11 mouse cellular contexts compared by ENCODE assay signal in genomic region chr5:71986983-71987398, GRCm38 (mm10).
DNase-seq lines count a peak whose midpoint lies in the region; ATAC-seq lines count a peak whose summit lies in the region.
"Had no signal": no experiment of that assay in that cellular context is flagged by ENCODE, and none has a peak within 500 bp of the region (broad histone marks: within the 10 kb centered on the region; RNA-seq: fewer than 3 reads in every experiment).

No protein-coding gene starts in this region.

- ATAC-seq in midbrain, embryonic 16.5 days: peak; percentile 80

- H3K4me2 ChIP-seq in midbrain, embryonic 16.5 days (ENCODE audit: low read length): no peak overlapping the region
- H3K4me2 ChIP-seq: heart, embryonic 13.5 days; lung, embryonic 14.5 days had no signal

- DNase-seq in cerebellum, adult 11 months: peak; percentile 40
- DNase-seq in cerebellum, postnatal 25 days: peak; percentile 66 to 67
- DNase-seq in layer of hippocampus, adult 8-10 months (ENCODE audit: low spot score in 2 of 2): peak; percentile 51 to 60
- no peak for DNase-seq in spleen, postnatal 10 days (ENCODE audit: low spot score in 2 of 2)
- no peak for DNase-seq in urinary bladder, postnatal 4 days (ENCODE audit: low spot score in 2 of 2)
- DNase-seq in gastrocnemius, postnatal 14 days: no peak
- DNase-seq: adrenal gland, postnatal 36 days; kidney, postnatal 25 days; lung, embryonic 14.5 days had no signal

- no peaks in the 10 kb centered on the region for H3K36me3 ChIP-seq in midbrain, embryonic 16.5 days (ENCODE audit: control insufficient read depth, insufficient read depth, low read length)
- H3K36me3 ChIP-seq: heart, embryonic 13.5 days had no signal

- H3K9me3 ChIP-seq in midbrain, embryonic 16.5 days (replicated peaks; ENCODE audit: control insufficient read depth, low read length, poor library complexity, severe bottlenecking): no peaks in the 10 kb centered on the region
- H3K9me3 ChIP-seq: heart, embryonic 13.5 days had no signal

- H3K27me3 ChIP-seq in midbrain, embryonic 16.5 days (ENCODE audit: control insufficient read depth, insufficient read depth, low read depth, low read length): no peaks in the 10 kb centered on the region
- H3K27me3 ChIP-seq: heart, embryonic 13.5 days had no signal

- H3K4me3 ChIP-seq in midbrain, embryonic 16.5 days (ENCODE audit: low read depth, low read length): no peak overlapping the region
- H3K4me3 ChIP-seq: heart, embryonic 13.5 days had no signal

- intact Hi-C loops in gastrocnemius, postnatal 14 days (cut with DNase I; ENCODE audit: low total_unique reads): no loop called here

- WGBS in midbrain, embryonic 16.5 days: 21% methylated on average over 5 of the region's 5 CpGs

- no peak overlapping the region for H3K9ac ChIP-seq in midbrain, embryonic 16.5 days (ENCODE audit: low read depth, low read length)
- H3K9ac ChIP-seq: heart, embryonic 13.5 days; lung, embryonic 14.5 days had no signal

- peaks cover 5% of the 10 kb centered on the region for H3K4me1 ChIP-seq in midbrain, embryonic 16.5 days (ENCODE audit: control insufficient read depth, insufficient read depth, low read length)
- H3K4me1 ChIP-seq: heart, embryonic 13.5 days had no signal

- H3K27ac ChIP-seq in midbrain, embryonic 16.5 days (ENCODE audit: low read length): 0 out of 2 replicates have a peak overlapping the region, but pooled peaks have one; percentile 6
- H3K27ac ChIP-seq: heart, embryonic 13.5 days had no signal

Comparison
In these comparisons a context has a peak if more than half of its experiments do, and no peak if none do; other contexts are left out.
1. DNase-seq: peak in cerebellum, adult 11 months (single experiment), cerebellum, postnatal 25 days (2 of 2) and layer of hippocampus, adult 8-10 months (2 of 2); none in spleen, postnatal 10 days (0 of 2), urinary bladder, postnatal 4 days (0 of 2) and gastrocnemius, postnatal 14 days (single experiment).